Mouse (Mus musculus) kidney, postnatal 10 days (tissue): ENCODE data around the gene Gstt2.
A peak's percentile ranks its signal among the peaks of the same experiment; 100 is the strongest.

Experiments
- DNase-seq: peaks from one replicate; pipeline ENCODE4 v3.0.0; 2021; ENCODE audit warnings: mixed read lengths

Gene Gstt2

GRCm38 (mm10) chr10:75823782-75824181 lies 13.4 kb downstream of the Gstt2 start:
- DNase-seq: no peak

DNA sequence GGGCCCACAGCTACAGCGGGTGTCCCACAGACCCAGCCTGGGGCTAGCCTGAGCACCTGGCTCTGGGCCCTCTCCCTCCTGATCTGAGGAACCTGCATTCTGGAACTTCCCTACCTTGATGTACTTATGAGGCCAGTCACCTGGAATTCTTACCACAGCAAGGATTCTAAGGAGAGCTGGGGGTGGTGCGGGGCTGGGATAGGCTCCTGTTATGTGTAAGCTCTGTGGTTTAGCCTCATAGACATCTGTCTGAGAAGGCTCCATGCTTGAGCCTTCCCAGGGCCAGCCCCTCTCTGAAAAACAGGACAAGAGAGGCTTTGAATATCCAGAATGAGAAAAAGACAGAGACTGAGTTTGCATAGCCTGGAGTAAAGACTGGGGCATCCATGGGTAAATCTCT lies 14.8 kb downstream of the Gstt2 start, which contains the start of gene Gstt4:
TSS of gene Gstt4 (minus strand) at position 101 of the 400 bp plus-strand sequence.
- no peak for DNase-seq

GRCm38 (mm10) chr10:75819882-75820281 lies 17.3 kb downstream of the Gstt2 start:
- no peak for DNase-seq

GRCm38 (mm10) chr10:75818641-75819040 lies 18.6 kb downstream of the Gstt2 start:
- DNase-seq: no peak

GRCm38 (mm10) chr10:75804217-75804616 lies 33.0 kb downstream of the Gstt2 start:
- DNase-seq: no peak

- peak; percentile 78 for DNase-seq
Observed at GRCm38 (mm10) chr10:75798176-75798696, 39.0 kb downstream of the Gstt2 start, which contains the start of gene Gstt1. TSS of gene Gstt1 (minus strand) at chr10:75798584.

DNA sequence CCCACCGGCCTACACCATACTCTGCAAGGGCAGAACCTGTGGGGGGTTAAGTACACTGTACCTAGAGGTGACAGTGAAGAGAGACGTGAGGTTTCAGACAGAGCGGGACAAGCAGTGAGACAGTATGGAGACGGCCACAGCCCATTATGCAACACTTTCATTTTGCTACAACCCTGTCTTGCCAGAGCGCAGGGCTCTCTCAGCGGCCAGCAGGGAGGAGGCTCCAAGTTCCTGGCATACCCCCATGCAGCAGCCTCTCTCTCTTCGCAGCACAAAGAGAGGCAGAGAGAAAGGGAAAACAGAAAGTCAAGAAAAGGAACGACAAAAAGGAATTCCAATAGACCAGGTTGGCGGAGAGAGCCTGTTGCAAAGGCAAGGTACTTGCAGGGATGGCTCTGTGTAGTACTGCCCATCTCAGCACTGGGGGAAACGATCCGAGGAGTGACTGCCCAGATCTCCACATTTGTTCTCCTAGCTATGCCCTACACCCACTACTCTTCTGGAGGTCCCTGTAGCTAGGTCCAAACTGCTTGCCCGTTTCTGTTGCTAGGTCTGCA lies 39.5 kb downstream of the Gstt2 start:
- peak; percentile 61 for DNase-seq

DNA sequence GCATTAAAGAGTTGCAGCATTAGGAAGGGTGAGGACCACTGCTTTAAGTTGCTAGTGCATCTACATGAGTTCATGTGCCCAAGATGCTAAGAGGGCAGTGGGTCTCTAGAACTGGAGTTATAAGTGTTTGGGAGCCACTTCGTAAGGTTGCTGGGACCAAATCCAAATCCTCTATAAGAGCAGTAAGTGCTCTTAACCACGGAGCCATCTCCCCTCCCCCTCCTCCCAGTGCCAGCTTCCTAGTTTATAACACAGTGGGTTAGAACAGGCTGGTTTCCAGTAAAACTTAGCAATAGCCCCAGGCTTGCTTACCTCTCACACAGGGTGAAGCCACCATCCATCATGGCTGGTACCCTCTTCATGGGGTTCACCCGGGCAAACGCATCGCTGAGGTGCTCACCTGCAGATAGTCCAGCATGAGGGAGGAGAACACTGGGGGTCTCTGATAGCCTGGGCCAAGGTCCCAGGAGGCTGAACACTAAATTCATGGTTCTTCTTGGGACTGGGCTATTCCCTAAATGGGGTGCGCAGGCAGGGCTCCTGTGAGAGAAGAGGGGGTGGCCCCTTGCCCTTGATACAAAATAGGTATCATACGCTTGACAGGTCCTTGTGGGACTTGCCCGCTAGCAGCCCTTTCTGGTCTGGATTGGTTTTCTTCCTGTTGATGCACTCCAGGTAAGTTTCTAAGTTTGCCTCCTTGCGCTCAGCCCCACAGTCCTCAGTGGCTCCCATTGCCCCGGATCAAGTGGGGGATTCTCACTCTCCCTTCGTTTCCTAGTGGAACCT lies 40.3 kb downstream of the Gstt2 start:
- DNase-seq: peak; percentile 26

DNA sequence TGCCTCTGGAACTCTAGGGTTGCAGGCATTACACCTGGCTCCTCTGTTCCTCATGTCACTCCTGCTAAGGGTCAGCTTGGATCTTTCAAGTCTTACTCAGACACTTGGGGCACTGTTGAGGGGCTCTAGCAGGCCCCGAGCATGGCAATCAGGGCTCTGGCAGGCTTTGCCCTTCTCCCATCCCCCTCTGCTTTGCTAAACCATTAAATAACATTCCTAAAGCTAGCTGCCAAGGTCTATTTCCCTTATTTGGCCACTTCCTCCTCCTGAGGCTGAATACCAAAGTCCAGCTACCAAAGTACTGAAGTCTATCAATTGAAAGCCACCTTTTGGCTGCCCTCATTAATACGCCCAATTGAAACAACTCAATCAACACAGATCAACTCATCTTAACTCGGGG lies 42.3 kb downstream of the Gstt2 start:
- DNase-seq: peak; percentile 62

DNA sequence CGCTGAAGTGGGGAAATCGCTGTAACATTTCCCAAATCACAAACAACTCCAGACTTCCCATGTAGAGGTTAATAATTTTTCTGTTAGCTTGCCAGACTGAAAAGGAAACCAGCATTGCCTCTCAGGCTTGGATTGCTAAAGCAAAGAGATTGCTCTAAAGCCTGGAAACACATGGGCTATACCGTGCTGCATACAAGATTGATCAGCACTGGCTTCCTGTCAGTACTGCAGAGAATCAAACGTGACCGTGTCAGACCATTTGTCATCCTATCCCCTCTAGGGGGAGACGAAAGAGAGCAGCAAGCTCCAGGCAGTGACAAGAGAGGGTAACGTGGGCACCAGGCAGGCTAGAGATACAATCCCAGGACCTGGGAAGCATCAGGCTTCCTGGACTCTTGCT lies 46.5 kb downstream of the Gstt2 start:
- DNase-seq: no peak

DNA sequence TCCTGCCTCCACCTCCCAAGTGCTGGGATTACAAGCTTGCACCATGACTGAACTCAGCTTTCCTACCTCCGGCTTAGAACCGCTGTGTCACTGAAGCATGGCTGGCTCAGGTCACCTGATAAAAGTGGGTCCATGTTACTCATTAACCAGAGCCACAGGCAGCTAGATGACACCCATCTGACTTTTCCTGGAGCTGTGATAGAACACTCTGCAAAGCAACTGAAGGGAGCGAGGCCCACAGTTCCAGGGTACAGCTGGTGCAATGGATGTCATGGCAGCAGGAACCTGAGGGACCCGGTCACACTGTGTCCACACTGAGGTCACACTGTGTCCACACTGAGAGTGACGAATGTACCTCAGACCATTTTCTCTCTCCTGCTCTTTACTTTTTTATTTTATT lies 47.4 kb downstream of the Gstt2 start:
- peak; percentile 45 for DNase-seq

DNA sequence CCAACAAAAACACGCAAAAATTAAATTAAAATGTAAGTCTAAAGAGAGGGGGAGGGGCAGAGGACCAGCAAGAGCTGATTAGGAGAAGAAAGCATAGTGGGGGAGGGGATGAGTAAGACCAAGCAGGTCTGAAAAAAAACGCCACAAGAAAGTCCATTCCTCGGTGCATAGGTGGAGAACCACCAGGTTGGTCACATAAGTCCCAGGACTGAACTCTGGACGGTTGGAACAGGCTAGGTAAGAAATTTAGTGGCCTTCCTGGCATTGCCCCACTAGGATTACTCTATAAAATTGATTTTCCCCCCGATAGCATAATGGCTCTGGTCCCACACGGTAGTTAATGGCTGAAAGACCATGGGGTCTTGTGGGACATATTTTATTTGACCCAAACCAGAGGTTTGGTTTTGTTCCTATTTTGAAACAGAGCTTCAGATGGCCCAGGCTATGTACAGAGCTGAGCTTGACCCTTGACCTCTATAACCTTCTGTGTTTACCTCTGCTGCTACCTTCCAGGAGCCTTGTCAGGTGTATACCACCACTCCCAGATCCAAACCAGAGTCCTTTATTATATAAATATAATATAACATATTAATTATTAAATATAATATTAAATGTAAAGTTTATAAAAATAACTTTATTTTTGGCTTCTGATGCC lies 48.0 kb downstream of the Gstt2 start:
- no peak for DNase-seq

DNA sequence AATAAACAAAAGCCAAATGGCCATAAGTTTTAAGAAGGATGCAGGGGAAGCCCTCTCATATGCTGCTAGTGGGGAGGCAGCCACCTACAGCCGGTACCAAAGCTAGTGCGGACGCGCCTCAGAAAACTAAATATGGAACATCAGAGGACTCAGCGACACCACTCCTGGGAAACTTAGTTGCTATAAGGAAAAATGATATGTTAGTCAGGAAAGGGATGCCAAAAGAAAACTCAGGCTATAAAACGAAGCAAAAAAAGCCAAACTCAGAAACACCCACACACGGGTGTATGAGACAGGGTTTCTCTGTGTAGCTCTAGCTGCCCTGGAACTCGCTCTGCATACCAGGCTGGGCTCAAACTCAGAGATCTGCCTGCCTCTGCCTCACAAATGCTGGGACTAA lies 48.9 kb downstream of the Gstt2 start:
- DNase-seq: no peak

DNA sequence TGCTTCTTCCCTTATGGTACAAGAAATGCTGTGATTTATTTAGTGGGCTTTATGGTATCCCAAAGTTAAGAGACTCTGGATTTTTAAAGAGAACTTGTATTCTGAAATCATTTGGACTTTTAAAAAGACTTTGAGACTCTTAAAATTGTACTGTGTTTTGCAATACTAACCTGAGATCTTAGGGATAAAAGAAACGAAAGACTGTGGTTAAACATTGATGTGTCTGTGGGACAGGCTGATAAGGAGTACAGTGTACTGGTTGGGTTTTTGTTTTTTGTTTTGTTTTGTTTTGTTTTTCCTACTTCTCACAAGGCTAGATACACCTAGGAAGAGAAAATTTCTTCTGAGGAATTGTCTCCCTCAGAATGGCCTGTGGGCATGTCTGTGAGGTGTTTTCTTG lies 51.8 kb downstream of the Gstt2 start:
- no peak for DNase-seq
